Mouse (Mus musculus): ENCODE measurements at regions not wholly inside any gene's neighbourhood (a gene's known extent, or its start where the extent isn't known, plus 50 kb on each side); places are given as distances from the start of the nearest gene placed in this dataset.
A peak's percentile ranks its signal among the peaks of the same experiment; 100 is the strongest.

DNA sequence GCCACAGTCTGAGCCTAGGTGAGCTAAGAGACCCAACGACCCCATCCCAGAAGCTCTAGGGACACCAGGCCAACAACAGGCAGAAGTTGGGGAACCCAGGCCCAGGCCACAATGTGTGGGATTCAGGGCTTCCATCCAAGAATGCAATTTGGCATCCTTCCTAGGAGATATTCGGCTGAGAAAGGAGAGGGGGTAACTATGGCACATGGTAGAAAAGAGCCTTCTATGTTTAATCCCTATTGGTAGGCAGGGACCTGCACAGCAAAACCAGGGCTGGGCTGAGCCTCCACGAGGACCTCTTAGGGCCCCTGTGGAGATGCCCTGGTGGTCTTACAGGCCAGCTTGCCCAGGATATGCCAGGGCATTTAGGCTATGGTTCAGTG is 71.8 kb downstream of the Zfp36l2 start:
- 61% methylated on average over 3 of the region's 3 CpGs for WGBS
- H3K4me3 ChIP-seq (replicated peaks) = no peak overlapping the region
- no peaks in the 10 kb centered on the region for H3K36me3 ChIP-seq
- no peak overlapping the region for H3K4me2 ChIP-seq
- peaks cover 15% of the 10 kb centered on the region for H3K4me1 ChIP-seq
- H3K27me3 ChIP-seq (replicated peaks) = no peaks in the 10 kb centered on the region
- H3K27ac ChIP-seq (replicated peaks) = no peak overlapping the region; the same call in 1 of the 2 replicates
- H3K9ac ChIP-seq (replicated peaks) = no peak overlapping the region
- no peaks in the 10 kb centered on the region for H3K9me3 ChIP-seq (replicated peaks)
- no peak for ATAC-seq (ENCODE audit: low FRiP score)

DNA sequence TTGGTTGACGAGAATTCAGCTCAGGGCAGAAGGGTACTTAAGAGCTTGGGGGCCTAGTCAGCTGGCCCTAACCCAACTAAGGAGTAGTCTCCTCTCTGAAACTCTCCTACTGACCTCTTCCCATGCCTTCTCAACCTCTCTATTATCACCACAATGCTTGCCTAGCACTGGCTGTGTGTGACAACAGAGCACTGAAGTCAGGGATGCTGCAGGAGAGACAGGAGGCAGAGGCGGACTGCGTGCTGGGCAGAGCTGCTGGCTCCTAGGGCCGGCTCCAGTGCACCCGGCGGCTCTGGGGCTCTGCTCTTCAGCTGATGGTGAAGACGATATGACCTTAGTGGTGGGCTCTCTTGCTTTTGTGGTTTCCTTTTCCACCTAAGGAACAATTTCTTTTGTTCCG is 72.6 kb downstream of the Zfp36l2 start:
- H3K4me1 ChIP-seq = peaks cover 15% of the 10 kb centered on the region
- no peaks in the 10 kb centered on the region for H3K27me3 ChIP-seq (replicated peaks)
- H3K27ac ChIP-seq (replicated peaks) = no peak overlapping the region
- H3K36me3 ChIP-seq = no peaks in the 10 kb centered on the region
- H3K9me3 ChIP-seq (replicated peaks) = no peaks in the 10 kb centered on the region
- no peak overlapping the region for H3K9ac ChIP-seq (replicated peaks)
- ATAC-seq (ENCODE audit: low FRiP score) = no peak
- no peak overlapping the region for H3K4me2 ChIP-seq
- 74% methylated on average over 8 of the region's 8 CpGs for WGBS
- H3K4me3 ChIP-seq (replicated peaks) = no peak overlapping the region

DNA sequence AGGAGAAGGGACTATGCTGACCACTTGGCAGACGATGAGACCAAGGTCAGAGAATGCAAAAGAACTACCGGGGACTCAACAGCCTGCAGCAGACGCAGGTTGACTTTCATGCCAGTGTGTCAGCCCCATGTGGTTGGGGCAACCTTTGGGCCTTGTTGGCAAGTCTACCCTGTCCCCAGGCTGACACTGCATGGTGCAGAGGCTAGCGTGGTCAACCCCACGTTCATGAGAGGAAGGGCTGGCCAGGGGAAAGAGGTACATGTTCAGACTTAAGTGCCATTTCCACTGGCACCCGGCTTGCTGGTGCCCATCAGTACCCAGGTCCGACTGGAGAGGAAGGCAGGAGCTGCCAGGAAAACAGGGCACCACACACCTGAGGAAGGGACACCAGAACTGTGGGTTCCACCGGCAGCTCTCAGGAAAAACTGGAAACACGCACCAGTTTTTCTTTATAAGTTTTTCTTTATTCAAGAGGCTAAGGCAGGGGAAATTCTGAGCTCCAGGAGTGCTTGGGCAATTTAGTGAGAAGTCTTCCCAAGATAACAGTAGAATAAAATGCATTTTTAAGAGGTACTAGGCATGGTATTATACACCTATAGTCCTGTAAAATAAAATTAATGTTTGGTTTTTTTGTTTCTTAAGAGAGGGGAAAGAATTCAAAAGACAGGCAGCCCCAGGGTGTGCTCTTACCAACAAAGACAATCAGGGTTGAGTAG is 73.3 kb downstream of the Zfp36l2 start:
- H3K9me3 ChIP-seq (replicated peaks) = no peaks in the 10 kb centered on the region
- H3K36me3 ChIP-seq = no peaks in the 10 kb centered on the region
- no peak for ATAC-seq (ENCODE audit: low FRiP score)
- no peaks in the 10 kb centered on the region for H3K27me3 ChIP-seq (replicated peaks)
- H3K4me1 ChIP-seq = peaks cover 15% of the 10 kb centered on the region
- H3K27ac ChIP-seq (replicated peaks) = no peak overlapping the region
- no peak overlapping the region for H3K4me2 ChIP-seq
- H3K4me3 ChIP-seq (replicated peaks) = no peak overlapping the region
- no peak overlapping the region for H3K9ac ChIP-seq (replicated peaks)
- WGBS = 75% methylated on average over 9 of the region's 9 CpGs

DNA sequence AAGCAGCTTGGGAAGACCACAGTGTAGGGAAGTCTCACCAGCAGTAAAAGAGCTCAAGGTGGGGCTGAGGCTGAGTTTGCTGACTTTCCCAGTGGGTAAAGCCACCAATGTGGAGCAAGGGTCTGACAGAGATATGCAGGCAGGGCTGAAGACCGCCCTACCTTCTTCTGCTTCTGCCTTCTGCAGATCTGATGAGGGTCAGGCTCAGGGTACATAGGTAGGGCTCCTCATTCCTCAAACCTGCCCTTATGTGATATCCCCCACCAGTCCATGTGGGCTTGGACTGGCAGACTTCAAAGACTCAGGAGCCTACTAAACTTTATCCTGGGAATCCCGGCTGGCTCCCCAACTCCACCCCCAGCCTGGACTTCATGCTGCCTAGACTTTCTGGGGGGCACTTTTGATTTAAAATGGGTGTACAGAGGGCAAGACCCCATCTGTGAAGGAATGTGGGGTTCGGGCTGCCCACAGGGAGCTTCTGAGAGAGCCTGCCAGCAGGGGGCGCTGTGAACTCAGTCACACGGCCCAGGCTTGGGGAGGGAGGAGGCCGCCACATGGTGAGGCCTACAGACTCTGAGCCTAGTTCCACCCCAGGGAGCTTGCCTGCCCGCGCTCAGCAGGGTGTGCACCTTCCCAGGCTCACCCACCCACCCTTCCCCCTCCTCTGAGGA is 74.0 kb downstream of the Zfp36l2 start:
- H3K9ac ChIP-seq (replicated peaks) = no peak overlapping the region
- H3K4me2 ChIP-seq = no peak overlapping the region
- no peaks in the 10 kb centered on the region for H3K36me3 ChIP-seq
- H3K4me1 ChIP-seq = peaks cover 15% of the 10 kb centered on the region
- 23% methylated on average over 8 of the region's 8 CpGs for WGBS
- ATAC-seq (ENCODE audit: low FRiP score) = no peak
- no peaks in the 10 kb centered on the region for H3K9me3 ChIP-seq (replicated peaks)
- H3K27me3 ChIP-seq (replicated peaks) = no peaks in the 10 kb centered on the region
- H3K27ac ChIP-seq (replicated peaks) = no peak overlapping the region
- no peak overlapping the region for H3K4me3 ChIP-seq (replicated peaks)

DNA sequence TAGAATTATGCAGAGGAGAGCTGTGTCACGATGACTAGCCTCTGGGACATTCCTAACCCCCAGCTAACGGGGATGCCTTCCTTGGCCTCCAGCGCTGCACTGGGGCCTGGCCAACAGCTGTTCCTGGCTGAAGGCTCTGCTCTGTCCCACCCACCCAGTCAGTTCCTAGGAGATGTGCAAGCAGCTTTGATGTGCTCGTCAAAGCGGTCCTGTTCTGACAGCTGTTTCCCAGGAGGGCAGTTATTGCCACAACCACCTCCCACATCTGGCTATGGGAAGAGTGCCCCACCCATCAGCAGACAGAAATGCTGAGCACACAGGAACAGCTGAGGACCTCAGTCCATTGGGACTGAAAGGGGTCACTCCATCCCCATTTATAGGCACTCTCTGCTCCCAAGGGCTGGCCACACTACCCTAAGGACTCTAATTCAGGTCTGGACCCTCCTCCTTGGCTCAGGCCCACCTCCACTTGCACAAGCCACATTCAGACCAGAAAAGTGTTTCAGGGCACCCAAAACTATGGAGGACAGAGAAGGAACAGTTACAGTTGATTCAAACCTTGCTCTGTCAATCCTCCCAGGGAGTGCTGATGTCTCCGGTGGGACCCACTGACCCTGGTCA is 75.2 kb downstream of the Zfp36l2 start:
- Histone ChIP-seq H3K4me1 (peaks cover 15% of the 10 kb centered on the region), H3K36me3 (no peaks in the 10 kb centered on the region), H3K9ac (replicated peaks) (no peak overlapping the region), H3K4me2 (no peak overlapping the region), H3K27me3 (replicated peaks) (no peaks in the 10 kb centered on the region), H3K4me3 (replicated peaks) (no peak overlapping the region), H3K27ac (replicated peaks) (peak overlapping the region; percentile 42; the same call in 1 of the 2 replicates), H3K9me3 (replicated peaks) (no peaks in the 10 kb centered on the region)
- WGBS = 30% methylated on average over 6 of the region's 6 CpGs
- ATAC-seq (ENCODE audit: low FRiP score) = no peak

DNA sequence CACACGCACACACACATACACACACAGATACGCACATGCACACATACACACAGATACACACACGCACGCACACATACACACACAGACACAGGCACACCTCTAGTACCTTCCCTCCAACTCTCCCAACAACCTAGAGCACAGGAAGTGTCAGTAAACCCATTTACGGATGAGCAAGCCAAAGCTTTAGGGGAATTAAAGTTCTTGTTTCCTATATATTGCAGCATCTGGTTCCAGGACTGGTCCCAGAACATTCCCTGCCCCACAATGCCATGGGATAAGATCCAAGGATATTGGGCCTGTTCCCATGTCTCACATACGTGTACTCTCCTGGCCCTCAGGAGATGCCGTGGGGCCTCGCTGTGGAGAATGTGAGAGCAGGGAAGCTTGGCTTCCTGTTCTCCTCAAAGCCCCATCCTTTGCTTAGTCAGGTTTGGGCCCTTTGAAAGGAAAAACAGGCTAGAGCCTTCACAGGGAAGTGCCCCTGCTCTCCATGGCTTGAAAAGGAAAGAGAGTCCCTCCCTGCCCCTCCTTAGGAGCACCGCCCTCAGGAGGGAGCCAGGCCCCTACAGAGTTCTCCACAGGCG is 75.9 kb downstream of the Zfp36l2 start:
- ATAC-seq (ENCODE audit: low FRiP score) = no peak
- Histone ChIP-seq H3K27me3 (replicated peaks) (no peaks in the 10 kb centered on the region), H3K4me1 (peaks cover 15% of the 10 kb centered on the region), H3K4me3 (replicated peaks) (no peak overlapping the region), H3K27ac (replicated peaks) (peak overlapping the region; percentile 42; the same call in 1 of the 2 replicates), H3K4me2 (no peak overlapping the region), H3K9ac (replicated peaks) (no peak overlapping the region), H3K36me3 (no peaks in the 10 kb centered on the region), H3K9me3 (replicated peaks) (no peaks in the 10 kb centered on the region)
- WGBS = 79% methylated on average over 10 of the region's 10 CpGs

DNA sequence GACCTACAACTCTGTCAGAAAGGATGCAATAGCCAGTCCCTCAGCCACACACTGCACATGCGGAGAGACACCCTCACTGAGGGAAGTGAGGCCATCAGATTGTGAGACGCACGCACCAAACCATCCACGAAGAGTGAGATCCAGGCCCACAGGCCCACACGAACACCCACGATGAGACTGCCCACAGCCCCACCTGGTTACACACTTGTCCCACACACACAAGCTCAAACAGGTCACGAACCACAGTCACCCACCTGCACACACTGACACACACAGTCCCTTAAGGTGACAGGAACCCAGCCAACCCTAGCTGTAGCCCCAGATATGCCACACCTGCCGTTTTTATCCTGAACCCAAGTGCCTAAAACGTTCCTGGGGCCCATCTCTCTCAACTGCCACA is 76.8 kb downstream of the Zfp36l2 start:
- H3K4me2 ChIP-seq = no peak overlapping the region
- H3K27me3 ChIP-seq (replicated peaks) = no peaks in the 10 kb centered on the region
- WGBS = 84% methylated on average over 9 of the region's 9 CpGs
- no peak overlapping the region for H3K9ac ChIP-seq (replicated peaks)
- no peaks in the 10 kb centered on the region for H3K9me3 ChIP-seq (replicated peaks)
- no peaks in the 10 kb centered on the region for H3K36me3 ChIP-seq
- no peak overlapping the region for H3K27ac ChIP-seq (replicated peaks)
- no peak overlapping the region for H3K4me3 ChIP-seq (replicated peaks)
- no peak for ATAC-seq (ENCODE audit: low FRiP score)
- H3K4me1 ChIP-seq = peaks cover 12% of the 10 kb centered on the region

DNA sequence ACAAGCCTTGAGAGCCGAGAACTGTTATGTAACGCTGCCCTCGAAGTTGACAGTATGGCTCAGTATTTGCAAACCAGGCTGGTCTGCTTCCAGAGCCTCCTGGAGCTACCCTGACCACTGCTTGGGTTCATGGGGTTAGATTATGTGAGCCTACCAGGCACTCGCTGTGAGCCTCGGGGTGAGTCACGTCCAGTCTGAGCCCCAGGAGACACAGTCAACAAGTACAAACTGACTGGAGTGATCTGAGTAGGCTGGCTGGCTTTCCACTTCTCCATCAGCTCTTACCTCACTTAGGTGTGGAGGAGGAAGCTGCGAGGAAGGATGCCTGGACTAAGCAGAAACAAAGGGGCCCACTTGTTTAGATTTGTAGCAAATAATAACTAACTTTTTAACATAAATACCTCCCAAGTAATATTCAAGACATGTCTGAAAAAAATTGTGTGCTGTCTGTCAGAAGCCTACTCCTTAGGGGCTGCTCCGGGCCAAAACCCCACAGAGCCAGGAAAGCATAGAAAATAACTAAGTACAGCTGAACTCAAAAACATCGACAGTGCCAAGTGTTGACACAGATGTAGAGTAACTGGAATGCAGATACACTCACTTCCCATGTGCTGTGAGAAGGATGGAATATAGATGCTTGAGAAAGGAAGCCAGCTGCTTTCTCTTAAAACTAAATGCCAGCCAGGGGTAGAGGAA is 77.6 kb downstream of the Zfp36l2 start:
- H3K36me3 ChIP-seq = no peaks in the 10 kb centered on the region
- no peak for ATAC-seq (ENCODE audit: low FRiP score)
- peaks cover 10% of the 10 kb centered on the region for H3K4me1 ChIP-seq
- no peaks in the 10 kb centered on the region for H3K27me3 ChIP-seq (replicated peaks)
- H3K4me3 ChIP-seq (replicated peaks) = no peak overlapping the region
- no peaks in the 10 kb centered on the region for H3K9me3 ChIP-seq (replicated peaks)
- no peak overlapping the region for H3K9ac ChIP-seq (replicated peaks)
- H3K4me2 ChIP-seq = no peak overlapping the region
- WGBS = 82% methylated on average over 9 of the region's 9 CpGs
- no peak overlapping the region for H3K27ac ChIP-seq (replicated peaks)

DNA sequence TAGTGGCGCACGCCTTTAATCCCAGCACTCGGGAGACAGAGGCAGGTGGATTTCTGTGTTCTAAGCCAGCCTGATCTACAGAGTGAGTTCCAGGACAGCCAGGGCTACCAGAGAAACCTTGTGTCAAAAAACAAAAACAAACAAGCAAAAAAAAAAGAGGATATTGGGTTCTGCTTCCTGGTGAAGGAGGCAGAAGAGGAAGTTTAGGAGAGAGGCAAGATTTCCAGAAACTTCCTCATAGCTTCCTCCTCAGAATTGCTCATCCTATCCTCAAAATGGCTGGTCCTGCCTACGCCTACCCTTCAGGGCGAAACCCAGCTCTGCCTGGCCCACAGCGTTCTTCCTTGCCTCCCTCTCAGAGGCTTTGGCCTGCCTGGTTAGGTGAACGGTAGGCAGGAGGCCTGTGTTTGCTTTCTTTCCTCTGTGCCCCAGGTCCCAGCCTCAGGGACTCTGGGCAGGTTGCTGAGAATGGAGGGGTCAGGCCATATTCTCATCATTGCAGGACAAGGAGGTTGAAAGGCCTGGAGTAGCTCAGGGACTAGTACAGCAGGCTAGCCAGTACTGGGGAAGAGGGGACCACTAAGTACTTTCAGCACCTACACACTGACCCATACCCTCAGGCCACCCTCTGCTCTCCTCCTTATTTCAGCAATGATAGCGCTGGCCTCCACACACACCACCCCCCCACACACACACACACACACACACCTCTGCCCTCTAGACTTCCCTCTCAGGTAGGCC is 79.6 kb downstream of the Zfp36l2 start:
- no peak overlapping the region for H3K4me3 ChIP-seq (replicated peaks)
- H3K27me3 ChIP-seq (replicated peaks) = no peaks in the 10 kb centered on the region
- no peak for ATAC-seq (ENCODE audit: low FRiP score)
- no peak overlapping the region for H3K9ac ChIP-seq (replicated peaks)
- no peak overlapping the region for H3K4me2 ChIP-seq
- no peaks in the 10 kb centered on the region for H3K9me3 ChIP-seq (replicated peaks)
- no peak overlapping the region for H3K27ac ChIP-seq (replicated peaks)
- 88% methylated on average over 8 of the region's 8 CpGs for WGBS
- H3K4me1 ChIP-seq = peaks cover 10% of the 10 kb centered on the region
- no peaks in the 10 kb centered on the region for H3K36me3 ChIP-seq

DNA sequence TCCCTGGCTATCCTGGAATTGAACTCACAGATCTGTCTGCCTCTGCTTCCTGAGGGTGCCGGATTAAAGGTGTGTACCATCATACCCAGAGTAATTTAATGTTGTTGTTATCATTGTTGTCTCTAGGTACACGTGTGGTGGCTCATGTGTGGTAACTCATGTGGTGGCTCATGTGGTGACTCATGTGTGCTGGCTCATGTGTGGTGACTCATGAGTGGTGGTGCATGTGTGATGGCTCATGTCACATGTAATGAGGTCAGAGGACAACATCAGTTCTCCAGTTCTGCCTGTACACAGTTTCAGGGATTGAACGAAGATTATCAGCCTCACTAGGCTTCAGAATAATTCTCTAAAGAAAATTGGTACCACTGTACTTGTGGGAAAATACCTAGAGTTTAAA is 80.2 kb downstream of the Zfp36l2 start:
- H3K4me3 ChIP-seq (replicated peaks) = no peak overlapping the region
- no peak overlapping the region for H3K27ac ChIP-seq (replicated peaks)
- no peak for ATAC-seq (ENCODE audit: low FRiP score)
- peaks cover 7% of the 10 kb centered on the region for H3K4me1 ChIP-seq
- no peaks in the 10 kb centered on the region for H3K27me3 ChIP-seq (replicated peaks)
- 84% methylated on average over 3 of the region's 3 CpGs for WGBS
- no peak overlapping the region for H3K9ac ChIP-seq (replicated peaks)
- H3K9me3 ChIP-seq (replicated peaks) = no peaks in the 10 kb centered on the region
- no peak overlapping the region for H3K4me2 ChIP-seq
- no peaks in the 10 kb centered on the region for H3K36me3 ChIP-seq

DNA sequence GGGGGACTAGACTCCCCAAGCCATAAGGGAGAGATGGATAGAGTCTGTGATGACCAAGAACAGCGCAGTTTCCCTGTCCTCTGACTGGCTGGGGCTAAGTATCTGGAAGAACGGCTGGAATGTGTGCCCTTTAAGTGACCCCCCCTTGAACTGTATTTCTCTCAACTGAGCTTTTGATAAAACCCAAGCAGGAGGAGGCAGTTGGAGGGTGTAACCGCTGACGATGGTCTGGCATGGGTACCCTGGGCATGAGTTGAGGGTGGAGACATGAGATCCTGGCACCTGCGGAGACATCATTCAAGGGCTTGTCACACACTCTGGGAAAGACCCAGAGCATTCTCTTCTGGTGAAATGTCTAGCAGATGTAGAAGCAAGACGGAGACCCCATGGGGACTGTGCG is 83.5 kb downstream of the Zfp36l2 start:
- no peaks in the 10 kb centered on the region for H3K36me3 ChIP-seq
- H3K9ac ChIP-seq (replicated peaks) = no peak overlapping the region
- H3K4me1 ChIP-seq = peaks cover 9% of the 10 kb centered on the region; the same call in 1 of the 2 replicates
- WGBS = 72% methylated on average over 7 of the region's 7 CpGs
- no peak for ATAC-seq (ENCODE audit: low FRiP score)
- no peaks in the 10 kb centered on the region for H3K27me3 ChIP-seq (replicated peaks)
- no peaks in the 10 kb centered on the region for H3K9me3 ChIP-seq (replicated peaks)
- no peak overlapping the region for H3K4me2 ChIP-seq
- no peak overlapping the region for H3K4me3 ChIP-seq (replicated peaks)
- H3K27ac ChIP-seq (replicated peaks) = no peak overlapping the region

Measured in neural tube, embryonic 15.5 days (tissue).